Mouse (Mus musculus): ENCODE data around the gene Lgals3. TPM values are rescaled to one million over a fixed set of nuclear protein-coding genes. Genes with fewer than 3 reads are reported as not detected.

Lgals3 gene
- polyA plus RNA-seq, 1 experiment from 2014 or later = 1.9 TPM

GRCm38 (mm10) chr14:47373728-47374678, 6.5 kb downstream of the Lgals3 start:
- peaks cover 20% of the 10 kb centered on the region for H3K27me3 ChIP-seq (ENCODE audit: control insufficient read depth, insufficient read depth, low read length)
- WGBS (ENCODE audit: insufficient replicate concordance) = 12% methylated on average over 49 of the region's 49 CpGs
- peak overlapping the region; percentile 65 for H3K4me2 ChIP-seq
- no peaks in the 10 kb centered on the region for H3K9me3 ChIP-seq (replicated peaks; ENCODE audit: control insufficient read depth, low read length)
- H3K9ac ChIP-seq (ENCODE audit: low read depth, low read length) = no peak overlapping the region
- H3K36me3 ChIP-seq (ENCODE audit: control insufficient read depth, insufficient read depth, low read length) = no peaks in the 10 kb centered on the region
- peaks cover 7% of the 10 kb centered on the region; the same call in 1 of the 2 replicates for H3K4me1 ChIP-seq (ENCODE audit: control insufficient read depth, insufficient read depth, low read length)
- ATAC-seq (replicated peaks; ENCODE audit: insufficient number of reproducible peaks, low FRiP score, low TSS enrichment) = peak; percentile 52
- H3K27ac ChIP-seq (ENCODE audit: low read depth, low read length) = no peak overlapping the region
- peak overlapping the region; percentile 38 for H3K4me3 ChIP-seq (ENCODE audit: low read depth, low read length)

GRCm38 (mm10) chr14:47376526-47376925, 9.0 kb downstream of the Lgals3 start:
- no peak for ATAC-seq (replicated peaks; ENCODE audit: insufficient number of reproducible peaks, low FRiP score, low TSS enrichment)
- 84% methylated on average over 2 of the region's 2 CpGs for WGBS (ENCODE audit: insufficient replicate concordance)
- Histone ChIP-seq H3K9ac (ENCODE audit: low read depth, low read length) (no peak overlapping the region), H3K9me3 (replicated peaks; ENCODE audit: control insufficient read depth, low read length) (no peaks in the 10 kb centered on the region), H3K27me3 (ENCODE audit: control insufficient read depth, insufficient read depth, low read length) (peaks cover 20% of the 10 kb centered on the region), H3K4me1 (ENCODE audit: control insufficient read depth, insufficient read depth, low read length) (peaks cover 7% of the 10 kb centered on the region; the same call in 1 of the 2 replicates), H3K4me3 (ENCODE audit: low read depth, low read length) (no peak overlapping the region), H3K27ac (ENCODE audit: low read depth, low read length) (no peak overlapping the region), H3K4me2 (no peak overlapping the region), H3K36me3 (ENCODE audit: control insufficient read depth, insufficient read depth, low read length) (no peaks in the 10 kb centered on the region)

DNA sequence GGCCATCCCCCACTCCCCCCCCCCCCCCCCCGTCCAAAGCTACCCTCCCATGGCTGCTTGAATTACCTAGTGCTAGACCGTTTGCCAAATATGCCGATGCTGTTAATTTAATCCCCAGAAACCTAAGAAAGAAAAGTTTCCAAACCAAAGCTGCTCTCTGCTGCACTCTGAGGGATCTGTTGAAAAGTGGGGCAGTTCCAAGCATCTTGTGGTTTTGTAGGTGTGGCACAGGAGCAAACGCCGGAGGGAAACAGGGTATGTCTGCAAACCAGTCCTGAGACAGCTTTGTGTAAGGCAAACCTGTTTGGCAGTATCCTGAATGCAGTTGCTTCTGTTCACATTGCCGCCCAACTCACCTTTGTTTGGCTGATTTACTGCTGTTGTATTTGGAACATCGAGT, 10.8 kb downstream of the Lgals3 start:
- no peaks in the 10 kb centered on the region for H3K36me3 ChIP-seq (ENCODE audit: control insufficient read depth, insufficient read depth, low read length)
- H3K4me3 ChIP-seq (ENCODE audit: low read depth, low read length) = no peak overlapping the region
- H3K4me1 ChIP-seq (ENCODE audit: control insufficient read depth, insufficient read depth, low read length) = peaks cover 7% of the 10 kb centered on the region; the same call in 1 of the 2 replicates
- peaks cover 15% of the 10 kb centered on the region for H3K27me3 ChIP-seq (ENCODE audit: control insufficient read depth, insufficient read depth, low read length)
- H3K4me2 ChIP-seq = no peak overlapping the region
- no peak overlapping the region for H3K27ac ChIP-seq (ENCODE audit: low read depth, low read length)
- 72% methylated on average over 7 of the region's 7 CpGs for WGBS (ENCODE audit: insufficient replicate concordance)
- H3K9ac ChIP-seq (ENCODE audit: low read depth, low read length) = no peak overlapping the region
- H3K9me3 ChIP-seq (replicated peaks; ENCODE audit: control insufficient read depth, low read length) = no peaks in the 10 kb centered on the region
- no peak for ATAC-seq (replicated peaks; ENCODE audit: insufficient number of reproducible peaks, low FRiP score, low TSS enrichment)

DNA sequence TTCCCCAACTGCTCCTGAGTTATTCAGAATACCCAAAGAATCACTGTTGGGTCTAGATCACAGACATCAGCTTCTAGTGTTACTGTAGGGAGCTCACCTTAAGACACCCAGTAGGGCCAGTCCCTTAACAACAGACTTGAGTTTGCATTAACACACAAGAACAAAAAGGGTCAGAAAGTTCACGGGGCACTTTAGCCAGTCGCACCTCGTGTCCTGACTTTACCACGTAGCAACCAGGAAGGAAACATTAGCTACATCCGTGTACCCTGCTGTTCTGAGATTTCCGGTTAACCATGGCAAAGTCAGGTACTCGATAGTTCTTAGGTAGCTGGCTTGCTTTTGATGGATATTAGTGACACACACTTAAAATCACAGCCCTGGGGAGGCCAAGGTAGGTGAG, 16.4 kb downstream of the Lgals3 start:
- H3K27ac ChIP-seq (ENCODE audit: low read depth, low read length) = no peak overlapping the region
- H3K4me1 ChIP-seq (ENCODE audit: control insufficient read depth, insufficient read depth, low read length) = peaks cover 11% of the 10 kb centered on the region
- H3K4me3 ChIP-seq (ENCODE audit: low read depth, low read length) = no peak overlapping the region
- no peak overlapping the region for H3K9ac ChIP-seq (ENCODE audit: low read depth, low read length)
- 83% methylated on average over 7 of the region's 7 CpGs for WGBS (ENCODE audit: insufficient replicate concordance)
- no peaks in the 10 kb centered on the region for H3K9me3 ChIP-seq (replicated peaks; ENCODE audit: control insufficient read depth, low read length)
- H3K27me3 ChIP-seq (ENCODE audit: control insufficient read depth, insufficient read depth, low read length) = no peaks in the 10 kb centered on the region
- H3K36me3 ChIP-seq (ENCODE audit: control insufficient read depth, insufficient read depth, low read length) = peaks cover 8% of the 10 kb centered on the region
- H3K4me2 ChIP-seq = no peak overlapping the region
- no peak for ATAC-seq (replicated peaks; ENCODE audit: insufficient number of reproducible peaks, low FRiP score, low TSS enrichment)

GRCm38 (mm10) chr14:47384653-47385052, 17.1 kb downstream of the Lgals3 start:
- H3K4me3 ChIP-seq (ENCODE audit: low read depth, low read length) = no peak overlapping the region
- 86% methylated on average over 10 of the region's 10 CpGs for WGBS (ENCODE audit: insufficient replicate concordance)
- H3K4me1 ChIP-seq (ENCODE audit: control insufficient read depth, insufficient read depth, low read length) = peaks cover 11% of the 10 kb centered on the region
- no peaks in the 10 kb centered on the region for H3K9me3 ChIP-seq (replicated peaks; ENCODE audit: control insufficient read depth, low read length)
- no peak overlapping the region for H3K4me2 ChIP-seq
- H3K36me3 ChIP-seq (ENCODE audit: control insufficient read depth, insufficient read depth, low read length) = peaks cover 15% of the 10 kb centered on the region
- H3K27ac ChIP-seq (ENCODE audit: low read depth, low read length) = no peak overlapping the region
- no peak for ATAC-seq (replicated peaks; ENCODE audit: insufficient number of reproducible peaks, low FRiP score, low TSS enrichment)
- no peaks in the 10 kb centered on the region for H3K27me3 ChIP-seq (ENCODE audit: control insufficient read depth, insufficient read depth, low read length)
- no peak overlapping the region for H3K9ac ChIP-seq (ENCODE audit: low read depth, low read length)

- Histone ChIP-seq H3K4me2 (no peak overlapping the region), H3K9me3 (replicated peaks; ENCODE audit: control insufficient read depth, low read length) (no peaks in the 10 kb centered on the region), H3K36me3 (ENCODE audit: control insufficient read depth, insufficient read depth, low read length) (peaks cover 19% of the 10 kb centered on the region), H3K27me3 (ENCODE audit: control insufficient read depth, insufficient read depth, low read length) (no peaks in the 10 kb centered on the region), H3K4me1 (ENCODE audit: control insufficient read depth, insufficient read depth, low read length) (peaks cover 11% of the 10 kb centered on the region), H3K9ac (ENCODE audit: low read depth, low read length) (0 out of 2 replicates have a peak overlapping the region, but pooled peaks have one; percentile 34), H3K4me3 (ENCODE audit: low read depth, low read length) (no peak overlapping the region), H3K27ac (ENCODE audit: low read depth, low read length) (no peak overlapping the region)
- no peak for ATAC-seq (replicated peaks; ENCODE audit: insufficient number of reproducible peaks, low FRiP score, low TSS enrichment)
- 43% methylated on average over 11 of the region's 11 CpGs for WGBS (ENCODE audit: insufficient replicate concordance)
Observed at GRCm38 (mm10) chr14:47386125-47386524, 18.6 kb downstream of the Lgals3 start.

DNA sequence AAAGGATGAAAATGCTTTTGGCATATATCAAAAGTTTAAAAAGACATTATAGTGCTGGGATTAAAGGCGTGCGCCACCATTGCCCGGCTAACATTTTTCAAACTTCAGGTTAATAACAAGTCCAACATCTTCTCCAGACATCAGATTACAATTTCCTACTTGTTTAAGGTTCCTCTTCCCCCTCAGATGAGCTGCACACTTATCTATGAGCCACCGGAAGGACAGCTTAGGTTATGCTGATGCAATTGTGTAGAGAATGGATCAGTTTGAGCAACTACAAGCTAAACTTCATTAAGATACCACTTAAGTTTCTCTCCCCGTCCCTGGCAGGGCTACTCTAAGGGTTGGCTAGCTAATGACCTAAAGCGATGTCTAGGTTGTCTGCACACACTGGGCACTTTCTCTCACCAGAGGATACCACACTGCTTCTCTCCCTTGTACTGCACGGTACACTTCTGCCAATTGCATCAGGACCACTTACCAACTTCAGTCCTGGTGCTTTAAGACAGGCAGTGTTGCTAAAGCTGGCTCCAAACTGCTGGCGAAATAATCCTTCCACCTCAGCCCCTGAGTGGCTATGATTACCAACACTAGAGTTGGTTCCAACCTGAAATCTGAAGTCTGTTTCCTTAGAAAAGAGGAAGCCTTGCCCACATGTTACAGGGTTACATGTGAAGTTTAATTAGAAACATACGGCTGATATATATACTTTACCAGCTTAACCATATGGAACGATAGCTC, 26.0 kb downstream of the Lgals3 start:
- H3K27me3 ChIP-seq (ENCODE audit: control insufficient read depth, insufficient read depth, low read length) = no peaks in the 10 kb centered on the region
- no peak overlapping the region for H3K4me2 ChIP-seq
- WGBS (ENCODE audit: insufficient replicate concordance) = 91% methylated on average over 10 of the region's 10 CpGs
- H3K4me1 ChIP-seq (ENCODE audit: control insufficient read depth, insufficient read depth, low read length) = no peaks in the 10 kb centered on the region
- no peak for ATAC-seq (replicated peaks; ENCODE audit: insufficient number of reproducible peaks, low FRiP score, low TSS enrichment)
- no peaks in the 10 kb centered on the region for H3K9me3 ChIP-seq (replicated peaks; ENCODE audit: control insufficient read depth, low read length)
- no peak overlapping the region for H3K27ac ChIP-seq (ENCODE audit: low read depth, low read length)
- H3K36me3 ChIP-seq (ENCODE audit: control insufficient read depth, insufficient read depth, low read length) = peaks cover 42% of the 10 kb centered on the region
- no peak overlapping the region for H3K4me3 ChIP-seq (ENCODE audit: low read depth, low read length)
- H3K9ac ChIP-seq (ENCODE audit: low read depth, low read length) = no peak overlapping the region

- no peak overlapping the region for H3K27ac ChIP-seq (ENCODE audit: low read depth, low read length)
- H3K9me3 ChIP-seq (replicated peaks; ENCODE audit: control insufficient read depth, low read length) = no peaks in the 10 kb centered on the region
- WGBS (ENCODE audit: insufficient replicate concordance) = 95% methylated on average over 6 of the region's 6 CpGs
- H3K4me1 ChIP-seq (ENCODE audit: control insufficient read depth, insufficient read depth, low read length) = no peaks in the 10 kb centered on the region
- no peak for ATAC-seq (replicated peaks; ENCODE audit: insufficient number of reproducible peaks, low FRiP score, low TSS enrichment)
- no peak overlapping the region for H3K4me2 ChIP-seq
- peaks cover 39% of the 10 kb centered on the region for H3K36me3 ChIP-seq (ENCODE audit: control insufficient read depth, insufficient read depth, low read length)
- no peak overlapping the region for H3K9ac ChIP-seq (ENCODE audit: low read depth, low read length)
- H3K27me3 ChIP-seq (ENCODE audit: control insufficient read depth, insufficient read depth, low read length) = no peaks in the 10 kb centered on the region
- no peak overlapping the region for H3K4me3 ChIP-seq (ENCODE audit: low read depth, low read length)
Observed at GRCm38 (mm10) chr14:47395007-47395406, 27.5 kb downstream of the Lgals3 start.
